Mouse (Mus musculus): Measurements from ENCODE around the gene Tldc1. TPM values are rescaled to one million over a fixed set of nuclear protein-coding genes. Genes with fewer than 3 reads are reported as not detected.

Gene Tldc1
- polyA plus RNA-seq (2015; fragmentation: Nextera tagmentation; extraction: Ambion mirVana) = 9.2 and 13.6 TPM in 2 replicates

GRCm38 (mm10) chr8:119778263-119778662 is at the start of gene Tldc1:
Gene Tldc1, minus strand, starts transcription at chr8:119778416.

Other genes starting within 250 kb of the Tldc1 start
- gene Mbtps1, start 219.7 kb downstream of the Tldc1 start, polyA plus RNA-seq (2015; fragmentation: Nextera tagmentation; extraction: Ambion mirVana) = 54.4 and 67.3 TPM in 2 replicates
- gene Hsdl1, start 203.2 kb downstream of the Tldc1 start, polyA plus RNA-seq (2015; fragmentation: Nextera tagmentation; extraction: Ambion mirVana) = 28.0 and 28.8 TPM in 2 replicates
- gene Dnaaf1, start 203.2 kb downstream of the Tldc1 start, polyA plus RNA-seq (2015; fragmentation: Nextera tagmentation; extraction: Ambion mirVana) = not detected in 2 replicates
- gene Taf1c, start 173.2 kb downstream of the Tldc1 start, polyA plus RNA-seq (2015; fragmentation: Nextera tagmentation; extraction: Ambion mirVana) = 4.7 and 6.8 TPM in 2 replicates
- gene Adad2, start 165.7 kb downstream of the Tldc1 start, polyA plus RNA-seq (2015; fragmentation: Nextera tagmentation; extraction: Ambion mirVana) = not detected in 2 replicates
- 0.72 and 0.85 TPM in 2 replicates for gene Kcng4, start 142.7 kb downstream of the Tldc1 start, polyA plus RNA-seq (2015; fragmentation: Nextera tagmentation; extraction: Ambion mirVana)
- 24.1 and 64.3 TPM in 2 replicates for gene Wfdc1, start 112.1 kb downstream of the Tldc1 start, polyA plus RNA-seq (2015; fragmentation: Nextera tagmentation; extraction: Ambion mirVana)
- gene Atp2c2, start 78.4 kb downstream of the Tldc1 start, polyA plus RNA-seq (2015; fragmentation: Nextera tagmentation; extraction: Ambion mirVana) = 0.17 and 0.25 TPM in 2 replicates
- 49.0 and 57.4 TPM in 2 replicates for gene Cotl1, start 62.1 kb upstream of the Tldc1 start, polyA plus RNA-seq (2015; fragmentation: Nextera tagmentation; extraction: Ambion mirVana)
- 13.9 and 17.5 TPM in 2 replicates for gene Klhl36, start 83.8 kb upstream of the Tldc1 start, polyA plus RNA-seq (2015; fragmentation: Nextera tagmentation; extraction: Ambion mirVana)
- 37.8 and 54.7 TPM in 2 replicates for gene Usp10, start 131.9 kb upstream of the Tldc1 start, polyA plus RNA-seq (2015; fragmentation: Nextera tagmentation; extraction: Ambion mirVana)
- not detected in 2 replicates for gene Gm20388, start 132.4 kb upstream of the Tldc1 start, polyA plus RNA-seq (2015; fragmentation: Nextera tagmentation; extraction: Ambion mirVana)
- gene Crispld2, start 214.0 kb upstream of the Tldc1 start, polyA plus RNA-seq (2015; fragmentation: Nextera tagmentation; extraction: Ambion mirVana) = 20.0 and 29.4 TPM in 2 replicates

All from adrenal gland, postnatal 0 days (tissue).